Mouse (Mus musculus) liver, adult (tissue): Measurements from ENCODE around the gene Srcin1.

Experiments
- GATA4 ChIP-seq: IDR thresholded peaks from 2 replicates; pipeline ENCODE4 v1.6.1; 2014; ENCODE audit warnings: mild to moderate bottlenecking, low read length; ENCODE audit not compliant: insufficient replicate concordance

Gene Srcin1

DNA sequence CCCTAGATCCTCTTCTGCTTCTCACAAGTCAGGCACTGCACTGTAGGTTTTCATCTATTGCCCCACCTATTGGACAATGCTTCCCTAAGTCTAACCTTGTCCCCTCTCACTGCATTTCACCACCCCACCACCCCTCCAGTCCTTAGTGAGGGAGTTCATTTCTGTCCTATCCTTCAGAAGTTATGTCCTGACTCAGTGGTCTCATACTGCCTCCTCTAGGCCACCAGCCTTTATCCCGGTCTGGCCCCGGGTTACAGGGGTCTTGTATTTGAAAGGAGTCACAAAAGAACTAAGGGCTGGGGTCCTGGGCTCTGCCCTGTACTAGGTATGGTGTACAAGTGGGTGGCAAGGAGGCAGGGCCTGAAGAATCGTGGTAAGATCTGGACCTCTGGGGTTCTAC is 6.2 kb downstream of the Srcin1 start:
- TF ChIP-seq GATA4, result no peak

DNA sequence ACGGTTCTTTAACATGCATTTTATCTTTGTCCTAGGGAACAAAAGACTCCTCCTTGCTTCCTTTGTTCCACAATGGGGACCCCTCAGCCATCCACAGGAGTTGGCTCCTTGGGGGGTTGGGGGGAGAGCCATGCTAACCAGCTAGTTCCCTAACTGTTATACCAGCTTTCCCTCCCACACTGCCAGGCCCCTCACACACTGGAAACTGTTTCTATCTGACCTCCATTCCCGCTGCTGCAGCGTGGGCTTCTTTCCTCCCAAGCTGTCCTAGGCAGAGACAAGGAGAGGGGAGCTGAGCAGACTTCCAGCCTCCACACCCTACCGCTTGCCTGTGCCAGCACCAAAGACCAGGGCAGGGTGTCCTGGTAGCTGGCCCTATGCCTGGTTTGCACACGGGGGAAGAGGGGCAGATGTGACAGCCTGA is 6.7 kb downstream of the Srcin1 start:
- no peak for TF ChIP-seq GATA4

DNA sequence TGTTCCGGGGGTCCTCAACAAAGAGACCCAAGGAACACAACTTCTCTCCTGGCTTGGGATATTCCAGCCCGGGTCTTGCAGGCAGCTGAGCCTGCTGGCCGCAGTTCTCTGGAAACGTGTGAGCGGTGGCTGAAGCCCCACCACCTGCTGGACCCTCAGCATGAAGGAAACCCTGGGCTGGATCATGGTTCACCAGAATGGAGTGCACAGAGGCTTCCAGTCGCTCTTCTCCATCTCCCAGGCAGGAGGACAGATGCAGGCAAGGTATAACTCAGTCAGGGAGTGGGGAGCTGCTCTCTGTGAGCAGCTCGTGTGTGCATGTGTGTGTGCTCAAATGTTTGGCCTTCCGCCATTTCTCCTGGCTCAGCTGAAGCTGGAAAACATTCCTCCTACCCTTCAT is 7.3 kb downstream of the Srcin1 start:
- TF ChIP-seq GATA4, result no peak

DNA sequence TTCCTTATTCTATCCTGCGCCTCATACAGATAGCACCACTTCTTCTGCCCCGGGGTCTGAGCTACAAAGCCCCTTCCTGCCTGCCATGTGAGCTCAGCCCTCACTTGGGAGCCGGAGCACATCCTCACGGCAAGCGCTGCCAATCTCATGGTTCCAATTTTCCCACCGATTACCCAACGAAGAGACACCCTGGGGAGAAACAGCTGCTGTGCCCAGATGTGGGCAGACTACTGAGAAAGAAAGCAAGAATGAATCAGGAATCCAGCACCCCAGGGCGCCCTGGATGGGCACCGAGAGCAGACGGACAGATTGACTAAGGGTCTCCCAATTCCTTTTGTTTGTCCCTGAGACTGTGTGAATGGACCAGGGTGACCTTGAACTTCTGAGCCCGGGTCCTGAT is 8.5 kb downstream of the Srcin1 start:
- no peak for TF ChIP-seq GATA4

DNA sequence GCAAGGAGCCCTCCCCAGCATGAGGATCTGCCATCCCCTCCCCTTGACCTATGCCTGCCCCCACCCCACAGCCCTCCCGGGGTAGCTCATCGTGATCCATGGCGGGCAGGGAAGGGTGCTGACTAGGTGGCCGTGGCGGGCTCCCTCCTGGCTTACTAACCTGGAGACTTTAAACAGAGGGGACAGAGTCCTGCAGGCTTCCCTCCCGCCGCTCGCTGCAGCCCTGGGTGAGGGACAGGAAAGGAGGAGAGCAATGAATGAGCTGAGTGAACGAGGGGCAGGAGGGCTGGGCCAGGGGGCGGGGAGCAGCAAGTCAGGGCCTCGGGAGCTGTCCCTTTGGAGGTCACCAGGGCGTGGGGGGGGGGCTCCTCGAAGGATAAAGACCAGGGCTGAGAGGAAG is 9.4 kb downstream of the Srcin1 start:
- TF ChIP-seq GATA4, result no peak

DNA sequence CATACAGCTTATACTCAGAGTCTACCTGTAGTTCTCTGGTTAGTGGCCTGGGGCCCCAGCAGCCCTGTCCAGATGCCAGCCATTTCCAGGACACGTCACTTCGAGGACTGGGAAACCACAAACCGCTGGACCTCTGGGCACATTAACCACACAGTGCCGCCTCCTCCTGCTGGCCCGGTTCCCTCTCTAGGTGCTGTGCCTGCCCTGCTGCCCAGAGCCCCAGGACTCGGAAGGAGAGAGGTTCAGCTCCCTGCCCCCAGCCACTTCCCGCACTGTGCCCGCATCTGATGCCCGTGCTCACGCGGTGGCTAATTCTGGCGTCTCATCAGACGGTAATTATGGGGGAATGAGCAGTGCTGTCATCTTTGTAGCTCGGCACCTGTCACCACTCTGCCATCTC is 12.3 kb downstream of the Srcin1 start:
- TF ChIP-seq GATA4, result no peak

DNA sequence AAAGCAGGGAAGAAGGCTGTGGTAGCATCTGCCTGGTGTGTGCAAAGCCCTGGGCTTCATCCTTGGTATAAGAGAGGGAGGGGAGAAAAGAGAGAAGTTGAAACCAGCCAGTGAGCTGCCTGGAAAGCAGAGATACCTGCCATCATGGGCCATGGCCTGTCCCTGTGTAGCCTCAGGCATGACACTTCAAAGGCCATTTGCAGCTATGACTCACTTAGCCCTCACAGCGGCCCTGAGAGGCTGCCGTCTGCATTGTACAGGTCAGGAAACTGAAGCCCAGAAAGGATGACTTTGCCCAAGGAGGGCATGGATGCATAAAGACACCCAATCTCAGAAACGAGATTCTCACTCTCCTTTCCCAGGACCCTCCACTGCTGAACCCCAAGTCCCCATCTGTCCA is 13.4 kb downstream of the Srcin1 start:
- no peak for TF ChIP-seq GATA4

DNA sequence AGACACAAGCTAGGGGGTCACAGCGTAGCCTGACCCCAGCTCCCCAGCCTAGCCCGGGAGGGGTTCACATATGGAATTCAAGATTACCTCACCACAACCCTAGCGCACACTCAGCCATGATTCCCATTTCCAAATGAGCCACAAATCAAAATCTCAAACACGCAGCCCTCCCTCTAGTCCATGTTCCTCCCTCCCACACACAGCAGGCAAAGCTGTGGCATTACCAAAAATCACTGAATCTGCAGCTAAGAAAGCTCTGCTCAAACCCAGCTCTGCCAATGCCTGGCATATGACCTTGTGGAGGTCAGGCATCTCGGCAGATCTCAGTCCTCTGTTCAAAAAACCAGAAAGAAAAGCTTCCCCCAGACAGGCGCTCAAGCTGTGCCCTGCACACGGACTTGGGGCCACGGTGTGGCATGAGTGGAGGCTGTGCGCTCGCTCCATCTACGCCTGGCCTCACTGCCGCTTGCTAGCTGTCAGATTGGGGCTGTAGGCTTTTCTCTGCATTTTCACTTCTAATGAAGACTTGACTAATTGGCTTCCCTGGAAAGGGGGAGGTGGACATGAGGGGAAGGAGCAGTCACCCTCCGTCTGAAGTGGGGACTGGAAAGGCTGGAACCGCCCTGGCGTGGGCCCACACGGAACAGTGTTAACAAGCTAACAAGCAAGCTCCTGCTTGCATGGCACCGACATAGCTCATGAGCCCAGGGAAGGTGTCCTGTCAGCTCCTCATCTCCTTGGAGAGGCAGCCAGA is 15.6 kb downstream of the Srcin1 start:
- no peak for TF ChIP-seq GATA4

DNA sequence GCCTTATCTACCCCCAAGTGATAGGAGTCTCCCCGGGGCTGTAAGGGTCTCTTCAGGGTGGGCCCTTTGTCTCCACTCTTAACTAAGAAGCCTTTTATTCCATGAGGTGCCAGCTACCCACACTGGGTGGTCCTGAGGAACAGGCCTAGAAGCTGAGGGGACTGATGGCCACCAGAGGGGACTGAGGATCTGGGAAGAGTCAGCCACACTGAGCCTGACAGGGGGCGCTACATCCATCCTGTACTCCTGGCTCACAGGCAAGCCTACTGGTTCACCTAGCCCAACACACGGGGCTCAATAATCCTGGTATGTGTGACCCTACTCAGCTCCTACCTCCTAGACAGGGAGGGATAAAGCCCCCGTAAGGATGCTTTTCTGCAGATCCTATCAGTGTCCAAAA is 16.4 kb downstream of the Srcin1 start:
- no peak for TF ChIP-seq GATA4

DNA sequence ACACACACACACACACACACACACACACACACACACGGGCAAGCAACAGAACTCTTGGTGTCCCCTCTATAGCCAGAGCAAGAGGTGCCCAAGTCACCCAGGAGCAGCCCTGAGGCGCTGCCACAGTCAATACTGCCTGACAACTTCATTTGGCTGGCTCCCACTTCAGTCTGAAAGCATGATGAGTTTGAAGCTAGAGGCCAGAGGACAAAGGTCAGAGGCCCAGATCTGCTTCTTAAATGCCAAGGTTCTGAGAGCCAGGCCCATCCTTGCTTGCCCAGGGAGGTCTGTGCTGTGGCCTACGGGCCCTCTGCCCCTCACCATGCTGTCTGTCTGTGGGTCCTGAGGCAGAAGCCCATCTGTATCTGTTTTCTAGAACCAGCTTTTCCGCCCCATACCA is 18.1 kb downstream of the Srcin1 start:
- TF ChIP-seq GATA4, result no peak

DNA sequence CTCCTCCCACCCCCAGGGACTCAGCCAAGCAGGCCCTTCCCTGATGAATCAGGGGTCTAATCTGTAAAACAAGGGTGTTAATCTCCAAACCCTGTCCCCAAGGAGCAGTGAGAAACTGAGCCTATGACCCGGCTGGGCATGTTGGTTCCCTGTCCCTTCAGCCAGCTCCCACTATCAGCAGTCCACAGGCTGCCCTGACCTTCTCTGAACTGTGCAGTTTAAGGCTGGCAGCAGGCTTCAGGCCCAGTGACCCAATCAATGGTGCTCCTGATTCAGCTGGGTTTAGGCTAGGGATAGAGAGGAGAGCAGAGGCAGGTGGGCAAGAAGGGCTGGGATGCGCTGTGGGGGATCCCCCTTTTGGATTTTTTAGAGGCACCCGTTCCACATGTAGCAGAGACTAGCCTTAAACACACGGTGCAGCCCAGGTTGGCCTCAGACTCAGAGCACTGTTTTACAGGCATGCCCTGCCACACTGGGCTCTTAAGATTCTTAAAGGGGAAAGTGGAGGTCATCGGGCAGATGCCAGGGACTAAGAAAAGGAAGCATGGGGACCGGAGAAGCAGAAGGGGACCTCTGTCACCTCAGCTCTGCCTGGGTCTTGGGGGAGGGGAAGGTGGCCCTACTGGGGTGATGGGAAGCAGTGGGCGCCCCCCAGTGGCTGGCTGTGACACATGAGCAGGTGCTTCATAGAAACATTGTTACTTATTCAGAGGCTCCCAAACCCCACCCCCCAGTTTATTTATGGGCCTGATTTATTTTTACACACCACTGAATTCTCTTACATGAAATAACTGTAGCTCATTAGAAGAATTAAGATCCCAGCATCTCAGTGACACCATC is 19.2 kb downstream of the Srcin1 start:
- no peak for TF ChIP-seq GATA4

DNA sequence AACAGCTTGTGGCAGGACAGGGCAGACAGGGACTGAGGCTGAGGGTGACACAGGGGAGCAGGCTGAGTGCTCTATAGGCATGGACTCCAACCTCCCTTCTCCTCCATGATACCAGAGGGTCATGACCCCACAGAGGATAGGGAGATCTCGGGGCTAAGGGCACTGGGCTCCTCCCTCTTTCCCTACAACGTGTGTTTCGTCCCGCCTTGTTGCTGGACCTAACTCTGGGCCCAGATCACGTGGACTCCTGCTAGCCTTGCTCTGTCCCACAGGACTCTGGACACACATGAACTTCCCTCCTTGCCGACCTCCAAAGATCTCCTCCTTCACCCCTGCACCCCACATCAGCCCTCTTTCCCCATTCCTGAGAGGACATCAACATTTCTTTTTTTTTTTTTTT is 20.8 kb downstream of the Srcin1 start:
- no peak for TF ChIP-seq GATA4

DNA sequence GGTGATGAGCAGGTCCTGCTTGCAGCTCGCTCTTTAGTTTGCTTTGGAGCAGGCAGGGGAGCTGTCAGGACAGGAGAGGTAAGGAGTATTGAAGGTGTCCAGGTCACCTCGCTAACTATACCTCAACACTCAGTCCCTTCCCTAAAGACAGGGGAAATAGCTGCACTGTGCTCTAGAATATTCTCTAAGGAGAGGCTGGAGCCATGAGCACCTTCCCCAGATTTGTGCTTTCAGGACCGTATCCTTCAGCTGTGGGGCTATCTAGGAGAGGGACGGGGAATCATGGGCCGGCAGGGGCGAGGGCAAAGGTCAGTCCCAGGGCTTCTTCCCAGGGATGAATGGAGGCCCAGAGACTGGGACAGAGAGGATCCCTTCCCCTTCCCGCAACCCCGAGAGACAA is 23.8 kb downstream of the Srcin1 start:
- TF ChIP-seq GATA4, result no peak

DNA sequence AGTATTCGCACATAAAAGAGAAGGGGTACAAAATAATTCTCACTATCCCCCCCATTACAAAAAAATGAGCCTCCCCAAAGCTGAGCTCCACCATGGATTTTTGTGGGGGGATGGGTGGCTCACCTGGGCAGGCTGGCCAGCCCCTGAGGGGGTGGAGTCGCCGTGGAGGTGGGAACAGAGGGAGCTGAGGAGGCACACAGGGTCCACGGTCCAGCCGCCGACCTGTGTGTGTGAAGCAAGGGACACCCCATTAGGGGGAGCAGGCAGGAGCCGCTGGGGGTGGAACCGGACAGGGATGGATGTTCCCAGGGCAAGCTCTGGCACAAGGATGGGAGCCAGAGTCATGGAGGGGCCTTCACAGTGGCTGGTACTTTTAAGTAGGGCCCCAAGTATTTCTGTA is 27.2 kb downstream of the Srcin1 start:
- no peak for TF ChIP-seq GATA4

DNA sequence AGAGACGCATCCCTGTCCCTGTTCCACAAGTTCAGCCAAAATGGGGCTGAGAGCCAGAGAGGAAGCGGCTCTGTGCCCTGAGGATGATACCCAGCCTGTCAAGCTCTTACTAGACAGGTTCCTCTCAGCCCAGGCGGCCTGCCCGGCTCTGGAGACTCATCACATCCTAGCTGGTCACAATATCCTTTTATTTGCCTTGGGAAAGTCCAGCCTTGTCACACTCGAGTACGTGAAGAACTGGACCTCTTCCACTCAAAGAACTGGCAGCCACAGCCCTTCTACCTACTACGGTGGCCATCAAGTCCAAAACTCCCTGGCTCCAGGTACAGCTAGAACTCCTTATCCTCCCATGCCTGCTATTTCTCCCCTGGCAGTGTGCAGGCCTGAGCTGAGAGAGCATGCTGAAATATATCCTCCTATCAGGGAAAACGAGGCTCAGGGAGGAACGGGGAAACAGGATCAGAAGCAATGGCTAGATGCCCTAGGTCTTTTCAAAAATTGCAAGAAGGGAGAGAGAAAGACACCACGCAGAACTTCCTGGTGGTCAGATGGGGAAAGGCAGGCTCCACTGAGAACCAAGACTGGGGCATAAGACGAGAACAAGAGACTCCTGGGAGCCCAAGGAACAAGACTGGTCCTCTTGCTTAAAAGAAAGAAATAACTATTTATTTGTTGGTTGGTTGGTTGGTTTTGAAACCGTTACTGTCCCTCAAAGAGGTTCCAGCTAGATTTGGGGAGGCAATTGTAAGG is 27.9 kb downstream of the Srcin1 start:
- TF ChIP-seq GATA4, result no peak

DNA sequence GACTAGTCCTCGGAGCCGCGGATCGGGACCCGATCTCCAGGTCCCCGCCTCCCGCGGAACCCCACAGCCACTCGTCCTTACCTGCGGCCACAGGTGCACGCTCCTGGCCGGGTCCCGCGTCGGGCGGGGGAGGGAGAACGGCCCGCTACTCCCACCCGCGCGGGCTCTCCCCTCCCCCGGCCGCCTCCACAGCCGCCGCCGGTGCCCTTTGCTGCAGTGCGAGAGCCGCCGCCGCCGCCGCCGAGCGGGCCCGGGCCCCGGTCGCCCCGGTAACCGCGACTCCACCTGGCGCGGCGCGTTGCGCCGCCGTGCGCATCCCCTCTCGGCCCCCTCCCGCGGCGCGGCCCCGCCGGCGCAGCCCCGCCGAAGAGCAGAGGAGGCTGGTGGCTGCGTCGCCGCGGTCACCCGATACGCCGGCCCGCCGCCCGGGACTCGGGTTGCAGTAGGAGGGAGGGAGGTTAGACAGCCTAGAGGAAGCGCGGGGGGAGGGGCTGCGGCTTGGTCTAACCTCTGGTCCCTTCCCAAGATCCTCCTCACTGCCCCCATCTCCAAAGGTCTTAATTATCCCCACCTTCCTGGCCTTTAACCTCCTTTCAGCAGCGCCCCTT is 29.1 kb downstream of the Srcin1 start:
- no peak for TF ChIP-seq GATA4
